Mouse (Mus musculus) liver, adult 2 months (tissue): Measurements from ENCODE around the gene Cdkn1a. TPM values are rescaled to one million over a fixed set of nuclear protein-coding genes. Genes with fewer than 3 reads are reported as not detected.

Experiments
- DNase-seq: peaks from one replicate; pipeline ENCODE4 v3.0.0-alpha.2; 2011; ENCODE audit warnings: low read depth, low spot score; ENCODE audit errors: extremely low read depth
- H3K27ac ChIP-seq: fragments of 200-500 bp; replicated peaks from 2 replicates; pipeline ENCODE4 v1.5.1; 2012; ENCODE audit warnings: low read depth, mild to moderate bottlenecking, control low read depth, inconsistent platforms, low read length; ENCODE audit not compliant: insufficient read depth
- H3K27me3 ChIP-seq: fragments of 200-500 bp; 2 replicates; pipeline ENCODE4 v1.6.1; 2012; ENCODE audit warnings: mild to moderate bottlenecking, moderate library complexity, low read length, inconsistent platforms; ENCODE audit not compliant: control insufficient read depth, insufficient read depth
- H3K36me3 ChIP-seq: fragments of 200-500 bp; 2 replicates; pipeline ENCODE4 v1.6.1; 2012; ENCODE audit warnings: low read length, inconsistent platforms; ENCODE audit not compliant: control insufficient read depth, insufficient read depth
- H3K4me1 ChIP-seq: fragments of 200-500 bp; 2 replicates; pipeline ENCODE4 v1.6.1; 2011; ENCODE audit warnings: low read length; ENCODE audit not compliant: control insufficient read depth, insufficient read depth
- H3K4me3 ChIP-seq: fragments of 200-500 bp; 2 replicates; pipeline ENCODE4 v1.5.1; 2011; ENCODE audit warnings: low read depth, mild to moderate bottlenecking, control low read depth, low read length, moderate library complexity; ENCODE audit not compliant: insufficient read depth
- H3K79me2 ChIP-seq: fragments of 200-500 bp; 2 replicates; pipeline ENCODE4 v1.6.1; 2012; ENCODE audit warnings: inconsistent platforms, mild to moderate bottlenecking, low read length, moderate library complexity; ENCODE audit not compliant: control insufficient read depth, insufficient read depth
- H3K9ac ChIP-seq: fragments of 200-500 bp; 2 replicates; pipeline ENCODE4 v1.6.1; 2012; ENCODE audit warnings: low read depth, mild to moderate bottlenecking, control low read depth, inconsistent platforms, low read length
- CTCF ChIP-seq: fragments of 200-500 bp; IDR thresholded peaks from 2 replicates; pipeline ENCODE4 v1.5.1; 2011; ENCODE audit warnings: low read depth, low read length, control low read depth
- POLR2A ChIP-seq: fragments of 200-500 bp; IDR thresholded peaks from 2 replicates; pipeline ENCODE4 v1.6.1; 2011; ENCODE audit warnings: low read length, control low read depth; ENCODE audit not compliant: insufficient read depth; ENCODE audit errors: extremely low read depth
- WGBS: fragments of 180-500 bp; shearing (Covaris S2); methylation state at CpG from one replicate; pipeline ENCODE4 v1.1.7; 2018; 5-methylcytosine and 5-hydroxymethylcytosine counted together
- polyA plus RNA-seq: library from polyadenylated mRNA; depleted of rRNA; stranded (reverse); fragments of >200 nt; gene quantifications from 2 replicates; pipeline ENCODE4 v1.2.3, GENCODE M21; 2012
- total RNA-seq: library from RNA; depleted of rRNA; stranded (reverse); fragments of >200 nt; gene quantifications from 2 replicates; pipeline ENCODE4 v1.2.3, GENCODE M21; 2014

The Cdkn1a gene
- total and polyA plus RNA-seq, 2 experiments = 0.37 to 6.9 TPM

- Histone ChIP-seq H3K36me3 (no peaks in the 10 kb centered on the region), H3K79me2 (no peaks in the 10 kb centered on the region), H3K27me3 (no peaks in the 10 kb centered on the region), H3K9ac (no peak overlapping the region), H3K27ac (no peak overlapping the region), H3K4me1 (peaks cover 27% of the 10 kb centered on the region), H3K4me3 (no peak overlapping the region)
- DNase-seq = peak; percentile 56
- TF ChIP-seq POLR2A = no peak
- no peak for TF ChIP-seq CTCF
- WGBS = 47% methylated on average over 9 of the region's 9 CpGs
Measured at GRCm38 (mm10) chr17:29060946-29061345, 29.8 kb upstream of the Cdkn1a start.

DNA sequence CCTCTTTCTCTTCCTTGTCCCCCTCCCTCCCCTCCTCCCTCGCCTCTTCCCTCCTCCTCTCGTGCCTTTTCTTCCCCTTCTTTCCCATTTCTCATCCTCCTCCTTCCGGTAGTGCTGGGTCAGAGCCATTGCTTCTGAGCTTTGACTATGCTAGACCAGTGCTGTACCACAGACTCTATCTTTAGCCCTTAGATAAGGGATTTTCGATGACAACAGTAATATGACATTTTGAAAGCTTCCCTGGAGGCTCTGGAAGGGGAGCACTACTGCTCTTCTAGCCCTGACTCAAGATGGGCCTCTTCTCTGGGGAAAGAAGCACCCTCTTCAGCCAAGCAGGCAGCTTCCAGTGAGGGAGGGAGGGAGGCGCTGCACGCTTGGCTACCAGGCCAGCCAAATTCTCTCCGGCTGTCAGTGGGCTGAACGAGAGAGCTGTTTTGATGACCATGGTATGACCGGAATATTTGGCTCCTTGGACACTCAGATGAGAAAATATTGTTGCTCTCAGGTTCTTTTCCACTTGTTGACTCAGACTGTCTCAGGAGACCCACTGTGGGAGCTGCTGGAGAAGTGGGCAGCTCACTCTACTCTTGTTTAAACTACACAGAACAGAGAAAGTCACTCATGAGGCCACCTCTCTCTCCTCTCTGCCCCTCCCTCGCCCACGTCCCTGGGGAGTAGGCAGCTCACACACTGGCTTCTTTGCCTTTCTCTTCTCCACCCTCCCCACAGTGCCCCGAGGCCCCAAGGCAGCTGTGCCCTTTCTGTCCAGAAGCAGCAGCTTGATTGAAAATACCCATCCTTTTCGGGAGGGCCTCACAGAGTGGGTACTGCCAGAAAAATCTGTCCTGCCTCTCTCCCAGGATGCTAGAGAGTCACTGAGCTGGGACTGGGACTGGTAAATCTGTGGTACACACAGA lies 28.4 kb upstream of the Cdkn1a start:
- H3K36me3 ChIP-seq = no peaks in the 10 kb centered on the region
- no peak overlapping the region for H3K4me3 ChIP-seq
- H3K27ac ChIP-seq = no peak overlapping the region
- TF ChIP-seq CTCF (no peak), POLR2A (no peak)
- no peaks in the 10 kb centered on the region for H3K79me2 ChIP-seq
- H3K27me3 ChIP-seq = no peaks in the 10 kb centered on the region
- DNase-seq = no peak
- H3K9ac ChIP-seq = no peak overlapping the region
- WGBS = 84% methylated on average over 13 of the region's 13 CpGs
- peaks cover 18% of the 10 kb centered on the region for H3K4me1 ChIP-seq

DNA sequence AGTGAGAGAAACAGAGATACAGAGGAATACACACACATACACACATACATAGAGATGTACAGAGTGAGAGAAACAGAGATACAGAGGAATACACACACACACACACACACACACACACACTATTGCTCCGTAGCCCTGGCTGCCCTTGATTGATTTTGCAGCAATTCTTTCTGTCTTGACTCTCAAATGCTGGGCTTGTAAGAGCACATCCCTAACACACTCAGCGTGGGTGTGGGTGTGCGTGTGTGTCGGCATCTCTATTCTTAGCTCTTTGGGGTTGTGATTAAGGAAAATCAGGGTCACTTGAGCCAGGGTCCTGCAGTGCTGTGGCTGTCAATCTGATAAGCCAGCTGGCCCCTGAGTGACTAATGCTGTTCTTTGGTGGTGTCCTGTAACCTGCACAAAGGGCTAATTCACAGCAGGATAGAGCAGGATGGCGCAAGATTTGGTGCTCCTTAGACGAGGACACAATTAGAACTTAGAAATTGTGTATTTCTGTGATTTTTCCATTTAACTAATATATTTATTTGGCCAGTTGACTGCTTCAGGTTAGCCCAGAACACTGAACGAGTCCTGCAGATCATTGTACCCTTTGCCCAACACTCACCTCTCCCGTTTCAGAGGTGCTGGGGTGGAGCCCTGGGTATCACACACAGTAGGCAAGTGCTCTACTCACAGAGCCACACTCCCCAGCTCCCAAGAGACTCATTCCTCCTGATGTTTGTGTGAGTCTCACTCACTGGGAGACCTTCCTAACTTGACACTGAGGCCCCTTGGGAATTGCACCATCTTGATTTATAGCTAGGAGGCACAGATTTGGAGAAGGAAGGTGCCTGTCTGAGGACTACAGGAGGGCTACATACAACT lies 27.4 kb upstream of the Cdkn1a start:
- H3K27ac ChIP-seq = no peak overlapping the region
- 84% methylated on average over 8 of the region's 8 CpGs for WGBS
- no peak overlapping the region for H3K9ac ChIP-seq
- peaks cover 10% of the 10 kb centered on the region for H3K4me1 ChIP-seq
- no peak for DNase-seq
- no peaks in the 10 kb centered on the region for H3K79me2 ChIP-seq
- no peaks in the 10 kb centered on the region for H3K36me3 ChIP-seq
- TF ChIP-seq CTCF (no peak), POLR2A (no peak)
- H3K4me3 ChIP-seq = no peak overlapping the region
- no peaks in the 10 kb centered on the region for H3K27me3 ChIP-seq

DNA sequence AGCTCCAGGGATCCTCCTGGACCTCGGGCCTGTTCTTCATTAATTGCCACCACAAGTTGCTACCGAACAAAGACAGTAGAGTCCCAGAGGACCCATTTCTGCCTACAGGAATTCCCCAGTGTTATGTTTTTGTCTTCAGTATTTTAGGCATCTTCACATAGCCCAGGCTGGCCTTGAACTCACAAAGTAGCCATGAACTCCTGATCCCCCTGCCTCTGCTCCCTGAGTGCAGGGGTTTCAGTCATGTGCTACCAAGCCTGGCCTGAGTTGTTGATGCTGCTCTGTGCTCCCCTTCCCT lies 26.8 kb upstream of the Cdkn1a start:
- H3K36me3 ChIP-seq = no peaks in the 10 kb centered on the region
- no peak overlapping the region for H3K4me3 ChIP-seq
- H3K79me2 ChIP-seq = no peaks in the 10 kb centered on the region
- WGBS = 85% methylated on average over 2 of the region's 2 CpGs
- H3K9ac ChIP-seq = no peak overlapping the region
- DNase-seq = no peak
- H3K27ac ChIP-seq = no peak overlapping the region
- no peaks in the 10 kb centered on the region for H3K27me3 ChIP-seq
- H3K4me1 ChIP-seq = peaks cover 5% of the 10 kb centered on the region
- TF ChIP-seq POLR2A = no peak
- no peak for TF ChIP-seq CTCF

DNA sequence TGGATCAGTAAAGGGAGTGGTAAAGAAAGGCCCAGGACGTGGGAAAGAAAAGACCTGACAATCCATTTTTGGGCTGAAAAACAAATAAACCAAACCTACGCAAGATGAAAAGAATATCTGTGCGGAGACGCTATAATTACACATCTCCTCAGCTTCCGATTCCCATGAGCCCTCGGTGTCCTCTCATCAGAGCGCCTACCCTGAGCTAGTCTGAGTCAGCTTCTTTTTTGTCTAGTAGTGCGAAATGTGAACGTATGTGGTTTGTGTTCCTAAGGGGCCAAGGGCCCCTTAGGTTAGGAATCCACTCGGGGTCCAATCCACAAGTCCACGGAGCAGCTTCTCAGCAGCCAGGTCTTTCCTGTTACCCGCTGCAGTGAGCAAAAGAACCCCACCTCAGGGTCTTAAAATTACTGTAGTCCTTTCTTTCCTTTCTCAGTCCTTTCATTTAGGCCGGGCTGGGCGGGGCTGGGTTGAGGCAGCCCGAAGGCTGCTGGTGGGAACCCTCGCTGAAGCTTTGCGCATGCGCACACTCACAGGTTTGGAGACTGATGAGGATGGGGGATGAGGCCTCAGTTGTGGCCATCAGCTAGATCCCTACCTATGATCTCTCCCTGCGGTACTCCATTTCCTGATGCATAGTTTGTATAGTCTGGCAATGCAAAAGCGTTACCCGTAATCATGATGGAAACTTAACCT lies 25.4 kb upstream of the Cdkn1a start:
- no peak overlapping the region for H3K9ac ChIP-seq
- H3K4me1 ChIP-seq = peaks cover 2% of the 10 kb centered on the region; the same call in 1 of the 2 replicates
- no peaks in the 10 kb centered on the region for H3K36me3 ChIP-seq
- H3K27ac ChIP-seq = no peak overlapping the region
- no peak for DNase-seq
- TF ChIP-seq POLR2A = no peak
- no peak for TF ChIP-seq CTCF
- no peaks in the 10 kb centered on the region for H3K27me3 ChIP-seq
- WGBS = 94% methylated on average over 21 of the region's 21 CpGs
- no peaks in the 10 kb centered on the region for H3K79me2 ChIP-seq
- no peak overlapping the region for H3K4me3 ChIP-seq
